Mouse (Mus musculus) megakaryocyte-erythroid progenitor cell, adult 5-6 weeks (primary cell): ENCODE data around the gene Gramd1b. TPM values are rescaled to one million over a fixed set of nuclear protein-coding genes. Genes with fewer than 3 reads are reported as not detected.
A peak's percentile ranks its signal among the peaks of the same experiment; 100 is the strongest.

Experiments
- ATAC-seq: replicated peaks from 2 replicates; pipeline ENCODE4 v1.8.0; 2016; ENCODE audit warnings: mild to moderate bottlenecking, inconsistent platforms; ENCODE audit not compliant: severe bottlenecking, poor library complexity, low FRiP score, low TSS enrichment
- total RNA-seq, 2 experiments: library from RNA; stranded (forward) in 1 of 2; stranded (reverse) in 1 of 2; fragments of 200-1000, 215-1000 nt in 1 of 2; fragments of >200 nt in 1 of 2; fragmentation: Nextera tagmentation in 1 of 2; gene quantifications; 2 replicates each; pipeline ENCODE4 v1.2.3; 2014 to 2017

The Gramd1b gene
- total RNA-seq, 2 experiments from 2014 or later: 13.5 to 19.2 TPM

- ATAC-seq: no peak
These were observed 122.8 kb downstream of the Gramd1b start for GRCm38 (mm10) chr9:40408415-40408814.

DNA sequence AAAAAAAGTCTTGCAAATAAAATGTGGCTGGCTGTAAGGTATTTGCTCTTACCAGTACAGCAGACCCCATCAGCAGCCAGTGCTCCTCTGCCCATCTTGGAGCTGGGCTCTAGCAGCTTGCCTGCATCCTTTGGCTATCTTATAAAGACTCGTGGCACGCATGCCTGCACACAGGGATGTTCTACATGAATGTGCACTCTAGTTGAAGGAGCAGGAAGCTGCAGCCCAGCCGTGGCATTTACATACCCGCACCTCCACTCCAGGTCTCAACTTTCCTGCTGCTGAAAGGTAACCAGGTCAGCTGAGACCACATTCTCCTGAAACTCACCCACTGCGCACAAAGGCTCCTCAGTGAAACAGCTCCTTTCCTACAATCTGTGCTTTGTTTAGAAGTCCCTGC, 123.3 kb downstream of the Gramd1b start:
- no peak for ATAC-seq

DNA sequence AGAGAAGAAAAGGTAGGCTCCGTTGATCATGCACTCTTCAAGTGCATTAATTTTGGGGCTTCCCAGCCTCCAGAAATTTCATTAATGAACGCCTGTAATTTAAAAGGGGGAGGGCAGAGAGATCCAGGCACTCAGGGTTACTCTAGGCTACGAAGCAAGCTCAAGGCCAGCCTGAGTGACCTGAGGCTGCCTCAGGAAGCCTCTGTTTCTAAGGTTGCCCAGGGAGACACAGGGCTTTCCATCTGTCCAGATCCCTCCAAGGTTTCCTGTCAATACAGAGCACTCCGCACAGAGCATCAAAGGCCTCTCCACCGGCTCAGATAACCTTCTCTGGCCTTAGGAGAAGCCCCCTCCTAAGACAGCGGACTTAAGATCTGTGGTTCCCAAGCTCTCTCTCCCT, 125.4 kb downstream of the Gramd1b start:
- ATAC-seq: no peak

DNA sequence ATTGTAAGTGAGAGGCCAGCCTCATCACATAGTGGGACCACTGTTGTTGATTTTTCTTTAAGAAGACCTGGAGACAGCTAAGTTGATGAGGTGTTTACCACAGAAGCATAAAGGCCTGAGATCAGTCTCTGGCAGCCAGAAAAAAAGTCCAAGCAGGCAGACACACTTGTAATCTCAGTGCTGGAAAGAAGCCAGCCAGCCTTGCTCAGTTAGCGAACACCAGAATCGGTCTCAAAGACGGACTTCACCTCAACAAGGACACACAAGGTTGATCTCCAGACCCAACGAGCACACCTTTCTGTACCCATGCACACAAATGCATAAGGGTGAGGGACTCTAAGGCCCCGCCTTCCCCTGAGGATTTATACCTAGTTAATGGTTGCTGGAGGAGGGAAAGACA, 125.9 kb downstream of the Gramd1b start:
- ATAC-seq: no peak

DNA sequence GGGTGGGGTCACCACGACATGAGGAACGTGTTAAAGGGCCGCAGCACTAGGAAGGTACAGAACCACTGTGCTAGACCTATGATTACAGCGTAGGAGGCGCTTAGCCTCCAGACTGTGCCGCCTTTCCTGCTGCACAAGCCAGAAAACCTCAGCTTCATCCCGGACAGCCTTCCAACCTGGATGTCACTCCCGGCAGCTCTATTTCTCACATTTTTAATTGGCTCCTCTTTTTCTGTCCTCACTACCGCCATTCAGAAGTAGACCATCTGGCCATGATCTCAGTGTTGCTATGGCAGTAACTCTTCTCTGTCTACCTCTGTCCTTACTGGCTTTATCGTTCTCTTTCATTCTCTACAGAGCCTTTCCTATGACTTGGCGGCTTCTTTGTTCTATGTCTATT, 126.5 kb downstream of the Gramd1b start:
- no peak for ATAC-seq

DNA sequence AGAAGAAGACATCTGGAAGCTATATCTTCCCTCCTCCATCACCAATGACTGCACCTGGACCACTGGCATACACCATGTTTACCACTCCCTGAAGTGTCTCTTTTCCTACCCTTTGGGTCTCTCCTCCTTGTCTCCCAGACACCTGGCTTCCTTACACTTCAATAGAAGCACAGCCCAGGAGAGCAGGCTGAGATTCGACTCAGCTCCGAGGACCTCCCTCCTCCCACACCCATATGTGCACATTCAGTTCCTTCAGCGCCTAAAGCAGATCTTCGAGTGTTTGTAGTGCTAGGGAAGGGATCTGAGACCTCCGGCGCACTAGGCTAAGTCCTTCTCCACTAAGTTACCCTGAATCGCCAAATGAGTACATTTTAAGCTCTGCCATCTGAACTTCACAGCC, 127.4 kb downstream of the Gramd1b start:
- ATAC-seq: no peak

DNA sequence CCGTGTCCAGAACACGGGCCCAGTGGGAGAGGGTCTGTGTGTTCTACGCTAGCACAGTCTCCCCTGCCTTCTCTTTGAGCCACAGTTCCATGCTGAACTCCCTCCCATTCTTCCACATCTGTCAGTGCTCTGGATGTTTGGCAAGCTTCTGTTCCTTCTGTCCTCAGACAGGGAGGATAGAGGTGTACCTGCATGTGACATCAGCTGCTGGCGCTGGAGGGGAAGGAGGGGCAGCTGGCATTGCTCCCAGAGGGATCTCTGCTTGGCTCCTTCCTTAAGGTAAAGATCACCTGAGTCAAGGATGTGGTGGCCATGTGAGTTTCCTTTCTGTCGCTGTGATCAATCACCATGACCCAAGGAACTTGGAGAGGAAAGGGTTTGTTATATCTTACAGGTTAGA, 129.4 kb downstream of the Gramd1b start:
- no peak for ATAC-seq

DNA sequence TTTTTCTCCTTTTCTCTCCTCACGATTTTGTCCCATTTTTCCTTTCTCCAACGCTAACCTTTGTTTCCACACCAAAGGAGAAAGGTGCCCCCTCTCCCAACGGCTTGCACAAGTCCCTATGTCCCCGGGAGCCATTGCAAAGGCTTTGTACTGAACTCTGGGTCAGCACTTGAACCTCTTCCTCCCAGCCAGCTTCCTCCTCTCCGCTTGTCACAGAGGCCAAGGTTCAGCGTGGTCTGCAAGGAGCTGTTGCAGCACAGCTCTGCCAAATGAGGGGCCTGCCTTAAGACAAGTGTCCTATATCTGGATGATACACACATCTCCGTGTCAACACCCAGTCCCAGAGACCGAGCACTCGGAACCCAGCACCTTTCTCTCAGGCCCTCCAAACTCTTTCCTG, 130.3 kb downstream of the Gramd1b start:
- ATAC-seq: no peak

DNA sequence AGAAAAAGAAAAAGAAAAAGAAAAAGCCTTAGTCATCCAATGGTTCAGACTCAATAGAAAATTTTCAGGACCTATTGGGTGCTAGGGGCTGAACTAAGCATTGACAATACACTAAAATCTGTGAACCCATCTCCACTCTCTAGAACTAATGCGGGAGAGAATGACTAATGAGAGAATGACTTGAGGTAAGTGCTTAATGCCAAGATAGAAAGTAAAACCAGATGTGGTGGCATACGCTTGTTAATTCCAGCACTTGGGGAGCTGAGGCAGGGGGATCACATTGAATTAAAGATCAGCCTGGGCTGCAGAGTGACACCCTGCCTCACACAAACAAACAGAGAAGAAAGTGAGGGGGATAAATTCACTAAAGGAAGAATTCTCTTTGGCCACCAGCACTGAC, 131.0 kb downstream of the Gramd1b start:
- ATAC-seq: no peak

DNA sequence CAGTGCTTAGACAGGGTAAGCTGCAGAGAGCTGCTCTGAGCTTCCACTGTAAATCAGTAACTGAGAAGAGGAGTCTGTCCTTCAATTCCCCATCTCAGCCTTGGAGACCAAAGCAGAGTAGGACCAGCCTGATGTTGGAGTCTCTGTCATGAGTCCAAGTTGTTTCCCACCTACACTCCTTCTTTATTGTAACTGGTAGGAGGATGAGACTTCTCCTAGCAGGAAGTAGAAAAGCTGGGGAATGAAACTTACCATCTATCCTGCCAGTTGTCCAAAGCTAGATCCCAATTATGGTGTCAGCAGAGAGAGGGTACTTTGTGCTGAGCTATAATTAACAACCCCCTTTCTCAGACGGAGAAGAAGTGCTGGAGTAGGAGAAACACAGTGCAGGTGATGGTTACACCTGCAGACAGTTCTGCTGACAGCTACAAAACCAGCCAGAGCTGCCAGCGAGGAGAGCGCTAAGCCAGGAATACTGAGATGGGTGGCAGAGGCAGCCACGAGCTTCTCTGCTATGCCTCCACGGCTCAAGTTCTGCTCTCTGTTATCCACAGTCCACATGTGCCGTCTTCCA, 131.7 kb downstream of the Gramd1b start:
- no peak for ATAC-seq

DNA sequence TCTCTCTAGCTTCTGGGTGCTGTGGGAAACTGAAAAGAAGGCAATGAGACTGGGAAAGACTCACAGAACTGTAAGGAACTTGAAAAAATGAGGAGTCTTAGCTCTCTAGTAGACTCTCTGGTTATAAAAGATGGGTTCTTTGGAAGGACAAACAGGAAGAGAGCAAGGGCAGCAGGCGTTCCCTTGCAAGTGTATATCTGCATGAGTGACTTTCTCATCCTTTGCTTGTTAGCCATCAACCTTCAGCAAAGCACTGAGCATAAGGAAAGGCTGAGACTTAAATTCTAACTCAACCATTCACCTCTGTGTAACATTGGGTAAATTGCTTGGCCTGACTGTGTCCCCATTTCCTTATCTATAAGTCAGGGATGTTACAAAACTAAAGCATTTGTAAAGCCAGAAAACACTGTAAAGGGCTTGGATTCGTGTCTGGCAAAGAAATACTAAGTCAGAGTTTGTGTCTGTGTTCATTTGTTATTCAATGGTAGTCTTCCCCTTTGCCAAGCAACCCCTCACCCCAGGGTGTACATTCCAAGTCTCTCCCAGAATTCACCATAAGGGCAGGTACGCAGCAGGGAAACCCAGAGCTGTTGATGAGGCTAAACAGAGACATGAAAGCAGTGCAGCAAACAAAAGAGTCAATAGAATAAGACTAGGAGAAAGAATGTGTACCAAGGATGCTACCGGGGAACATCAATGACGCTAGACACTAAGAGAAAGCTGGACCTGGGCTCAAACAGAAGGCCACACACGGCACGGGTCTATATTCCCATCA, 133.5 kb downstream of the Gramd1b start:
- ATAC-seq: no peak

DNA sequence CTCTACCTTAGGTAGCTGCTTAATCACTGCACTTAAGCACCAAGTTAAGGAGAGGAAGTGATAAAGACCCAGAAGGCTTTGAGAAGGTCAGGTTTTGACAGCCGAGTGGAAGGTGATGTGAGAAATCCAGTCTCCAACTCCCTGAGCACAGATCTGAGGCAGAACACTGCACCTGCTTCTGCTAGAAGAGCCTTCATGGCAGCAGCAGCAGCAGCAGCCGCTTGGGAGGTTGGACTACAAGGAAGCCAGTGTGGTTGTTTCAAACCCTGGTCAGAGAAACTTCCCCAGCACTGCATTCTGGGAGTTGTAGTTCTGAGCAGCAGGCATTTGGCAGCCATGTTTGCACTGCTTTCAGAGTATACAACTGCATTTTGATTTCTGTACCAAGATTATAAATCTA, 134.1 kb downstream of the Gramd1b start:
- ATAC-seq: peak; percentile 85

DNA sequence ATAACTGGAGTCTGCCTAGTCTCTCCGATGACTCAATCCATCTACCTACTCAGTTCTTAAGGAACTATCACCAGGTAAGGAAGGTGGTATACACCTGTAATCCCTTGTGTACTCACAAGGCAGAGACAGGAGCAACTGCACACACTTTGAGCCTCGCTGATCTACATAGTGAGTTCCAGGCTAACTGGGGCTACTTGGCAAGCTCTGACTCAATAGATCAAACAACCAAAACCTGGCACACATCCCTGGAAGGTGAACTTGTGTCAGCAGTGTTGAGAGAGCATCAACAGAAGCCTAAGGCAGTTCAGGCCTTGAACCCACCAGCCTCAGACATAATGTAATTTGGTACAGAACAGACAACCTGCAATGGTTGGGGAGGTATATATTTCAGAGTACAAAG, 135.0 kb downstream of the Gramd1b start:
- no peak for ATAC-seq

DNA sequence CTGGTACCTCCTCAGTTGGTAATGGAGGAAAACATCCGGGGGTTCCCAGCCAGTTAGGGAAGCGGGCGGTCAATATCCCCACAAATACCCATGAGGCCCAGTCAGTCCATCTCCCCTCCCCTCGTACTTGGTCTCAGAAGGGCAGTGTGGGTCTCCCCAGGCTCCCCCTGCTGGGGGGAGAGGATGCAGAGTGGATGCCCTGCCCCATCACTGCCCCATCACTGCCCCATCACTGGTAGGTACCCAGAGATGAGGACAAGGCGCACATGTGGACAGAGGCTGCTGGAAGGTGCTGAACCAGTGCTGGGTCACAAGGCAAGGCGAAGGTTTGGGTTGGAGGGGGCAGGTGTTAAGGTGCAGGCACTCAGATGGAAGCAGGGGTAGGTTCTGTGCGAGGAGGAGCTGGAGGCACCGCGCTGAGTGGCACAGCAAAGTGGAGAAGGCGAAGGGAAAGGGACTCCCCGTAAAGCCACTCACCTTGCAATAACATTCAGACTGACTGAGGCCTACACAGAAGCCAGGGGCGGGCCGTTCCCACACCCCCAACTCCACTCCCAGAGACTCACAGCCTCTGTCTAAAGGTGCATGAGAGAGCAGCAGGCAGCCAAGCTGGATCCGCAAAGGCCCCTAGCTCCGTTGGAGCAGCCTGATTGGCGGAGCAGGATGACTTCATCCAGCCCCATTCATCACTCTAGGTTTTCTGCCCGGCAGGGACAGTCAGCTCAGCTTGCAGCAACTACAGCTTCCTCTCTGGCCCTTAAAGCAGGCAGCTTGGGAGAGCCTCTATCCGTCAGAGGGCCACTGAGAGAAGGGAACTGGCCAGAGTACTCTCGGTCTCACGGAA, 139.1 kb downstream of the Gramd1b start:
- ATAC-seq: peak; percentile 13; the same call in 1 of the 2 replicates

GRCm38 (mm10) chr9:40391359-40391758, 139.8 kb downstream of the Gramd1b start:
- ATAC-seq: no peak

- peak; percentile 70 for ATAC-seq
These were observed 140.3 kb downstream of the Gramd1b start for GRCm38 (mm10) chr9:40390904-40391303.

- no peak for ATAC-seq
These were observed 140.8 kb downstream of the Gramd1b start for GRCm38 (mm10) chr9:40390396-40390760.

DNA sequence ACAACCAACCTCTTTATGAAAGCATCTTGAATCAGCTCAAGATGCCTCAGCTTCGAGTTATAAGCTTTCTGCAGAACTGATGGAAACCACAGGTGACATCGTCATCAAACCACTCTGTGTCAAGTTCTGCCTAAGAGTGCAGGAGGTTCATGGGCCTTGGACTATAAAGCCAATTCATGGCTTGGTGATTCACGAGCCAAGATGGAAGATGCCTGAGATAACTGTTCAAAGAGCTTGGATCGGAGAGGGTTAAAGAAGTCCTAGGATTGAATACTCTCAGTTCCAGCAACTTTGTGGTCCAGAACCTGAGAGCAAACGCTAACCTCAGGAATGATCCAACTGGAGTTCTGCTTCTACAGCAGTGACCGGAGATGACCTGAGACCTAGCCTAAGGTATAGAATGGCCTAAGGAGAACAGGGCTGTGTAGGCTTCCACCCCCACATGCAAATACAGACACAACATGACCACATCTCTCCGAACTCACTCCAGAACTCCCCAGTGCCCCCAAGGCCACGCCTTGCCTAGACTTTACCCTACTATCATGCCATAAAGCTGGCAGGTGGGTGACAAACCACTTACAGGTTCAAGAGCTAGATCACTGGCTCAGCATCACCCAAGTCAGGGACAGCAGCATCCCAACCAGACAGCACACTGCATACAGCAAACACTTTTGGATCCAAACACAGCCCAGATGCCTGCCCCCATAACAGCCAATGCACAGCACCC, 141.4 kb downstream of the Gramd1b start:
- no peak for ATAC-seq

- peak; percentile 61; the same call in 1 of the 2 replicates for ATAC-seq
These were observed 142.0 kb downstream of the Gramd1b start for GRCm38 (mm10) chr9:40389175-40389574.

GRCm38 (mm10) chr9:40384781-40385180, 146.4 kb downstream of the Gramd1b start:
- ATAC-seq: no peak
